Mouse (Mus musculus): Measurements from ENCODE around the gene Mroh7. TPM values are rescaled to one million over a fixed set of nuclear protein-coding genes. Genes with fewer than 3 reads are reported as not detected.

The Mroh7 gene
- total and polyA plus RNA-seq, 3 experiments: 0.29 to 1.2 (median 0.34) TPM

DNA sequence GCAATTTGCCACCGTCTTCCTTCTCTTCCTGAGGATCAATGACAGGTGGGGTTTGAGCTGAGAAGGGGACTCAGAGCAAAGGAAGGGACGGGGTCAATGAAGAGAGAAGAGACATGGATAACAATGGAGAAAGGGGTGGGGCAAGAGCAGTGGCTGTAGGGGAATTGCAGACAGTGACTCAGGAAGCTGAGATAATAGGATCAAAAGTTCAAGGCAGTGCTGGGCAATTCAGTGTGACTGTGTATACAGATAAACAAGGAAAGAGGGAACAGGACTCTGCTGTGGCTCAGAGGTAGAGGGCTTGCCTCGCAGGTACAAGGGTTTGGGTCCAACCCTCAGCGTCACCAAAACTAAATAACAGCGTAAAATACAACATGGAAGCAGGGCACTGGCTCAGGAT lies 22.8 kb downstream of the Mroh7 start:
- Histone ChIP-seq H3K9ac (ENCODE audit: low read depth, low read length) (no peak overlapping the region), H3K79me2 (replicated peaks; ENCODE audit: control insufficient read depth, insufficient read depth, low read length) (no peaks in the 10 kb centered on the region), H3K27ac (no peak overlapping the region), H3K27me3 (ENCODE audit: control insufficient read depth, insufficient read depth, low read length) (no peaks in the 10 kb centered on the region), H3K36me3 (ENCODE audit: control insufficient read depth, insufficient read depth, low read length) (no peaks in the 10 kb centered on the region), H3K4me3 (no peak overlapping the region), H3K4me1 (ENCODE audit: control insufficient read depth, insufficient read depth, low read length) (no peaks in the 10 kb centered on the region)
- 26% methylated on average over 5 of the region's 5 CpGs for WGBS
- DNase-seq: no peak
- TF ChIP-seq EP300 (IDR thresholded peaks at IDR 0.05; ENCODE audit: insufficient read depth, low read depth, low read length): no peak
- TF ChIP-seq POLR2A (IDR thresholded peaks at IDR 0.05; ENCODE audit: insufficient read depth, low read depth, low read length): no peak
- no peak for TF ChIP-seq CTCF (IDR thresholded peaks at IDR 0.05)
- intact Hi-C loops (cut with DNase I): loop anchor here (1.0 kb wide), 2 partner anchors 77 to 94 kb away; no protein-coding TSS in a partner anchor

DNA sequence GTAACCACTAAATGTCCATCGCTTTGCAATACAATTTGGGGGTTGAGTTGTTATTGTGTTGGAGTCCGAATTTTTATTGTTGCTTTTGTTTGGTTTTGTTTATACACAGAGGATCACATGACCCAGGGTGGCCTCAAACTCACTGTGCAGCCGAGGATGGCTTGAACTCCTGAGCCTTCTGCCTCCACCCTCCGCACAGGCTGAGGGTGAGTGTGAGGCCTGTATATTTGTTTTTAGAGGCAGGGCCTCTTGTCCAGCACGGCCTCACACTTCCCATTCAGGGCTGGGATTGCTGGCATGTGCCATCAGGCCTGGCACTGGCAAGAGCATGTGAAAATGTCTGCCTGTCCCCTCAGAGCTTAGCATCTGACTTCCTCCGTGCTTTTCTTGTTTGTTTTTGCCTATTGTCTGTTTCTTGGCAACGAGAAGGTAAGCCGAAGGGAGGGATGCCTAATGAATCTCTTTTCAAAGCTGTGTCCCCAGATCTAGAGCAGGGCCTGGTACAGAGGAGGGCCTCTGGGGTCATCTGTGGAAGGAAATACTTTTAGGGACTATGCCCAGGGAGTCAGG lies 25.5 kb downstream of the Mroh7 start:
- Histone ChIP-seq H3K9ac (ENCODE audit: low read depth, low read length) (no peak overlapping the region), H3K4me3 (no peak overlapping the region), H3K79me2 (replicated peaks; ENCODE audit: control insufficient read depth, insufficient read depth, low read length) (no peaks in the 10 kb centered on the region), H3K4me1 (ENCODE audit: control insufficient read depth, insufficient read depth, low read length) (no peaks in the 10 kb centered on the region), H3K27me3 (ENCODE audit: control insufficient read depth, insufficient read depth, low read length) (no peaks in the 10 kb centered on the region), H3K36me3 (ENCODE audit: control insufficient read depth, insufficient read depth, low read length) (no peaks in the 10 kb centered on the region), H3K27ac (no peak overlapping the region)
- no peak for DNase-seq
- intact Hi-C loops (cut with DNase I): no loop called here
- TF ChIP-seq POLR2A (IDR thresholded peaks at IDR 0.05; ENCODE audit: insufficient read depth, low read depth, low read length): no peak
- no peak for TF ChIP-seq CTCF (IDR thresholded peaks at IDR 0.05)
- 54% methylated on average over 8 of the region's 8 CpGs for WGBS

DNA sequence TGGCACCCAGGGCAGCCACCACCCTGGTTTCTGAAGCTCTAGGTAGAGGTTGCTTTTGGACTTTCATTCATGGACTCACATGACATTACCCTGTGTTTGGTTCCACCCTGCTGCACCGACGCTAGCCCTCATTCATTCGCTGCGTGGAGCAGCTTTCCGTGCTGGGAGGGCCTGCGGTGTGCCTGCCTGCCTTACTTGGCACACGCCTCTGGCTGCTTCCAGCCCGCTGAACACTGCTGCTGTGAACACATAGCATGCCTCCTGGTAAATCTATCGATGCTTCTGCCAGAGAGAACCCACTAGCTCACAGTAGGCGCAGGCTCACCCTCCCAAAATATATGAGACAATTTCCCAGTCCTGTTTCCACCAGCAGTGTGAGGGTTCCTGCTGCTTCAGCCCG lies 26.3 kb downstream of the Mroh7 start:
- WGBS: 41% methylated on average over 11 of the region's 11 CpGs

DNA sequence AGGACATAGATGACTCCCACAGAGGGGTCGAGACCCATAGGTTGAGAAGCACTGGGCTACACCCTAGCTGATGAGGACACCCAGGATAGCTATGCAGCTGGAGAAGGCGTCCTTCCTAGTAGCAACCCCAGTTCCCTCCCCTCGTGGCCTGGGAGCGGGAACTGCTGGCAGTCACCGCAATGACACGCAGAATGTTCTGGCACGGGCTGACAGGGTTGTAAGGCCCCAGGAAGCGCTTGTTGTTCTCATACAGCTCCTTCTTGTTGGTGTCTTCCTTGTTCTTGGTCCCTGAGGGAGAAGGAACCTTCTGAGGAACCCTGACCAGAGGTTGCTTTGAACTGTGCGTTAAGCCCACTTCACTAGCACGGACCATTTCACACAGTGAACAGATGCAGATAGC lies 26.8 kb downstream of the Mroh7 start:
- H3K9ac ChIP-seq (ENCODE audit: low read depth, low read length): no peak overlapping the region
- H3K27me3 ChIP-seq (ENCODE audit: control insufficient read depth, insufficient read depth, low read length): no peaks in the 10 kb centered on the region
- TF ChIP-seq CTCF (IDR thresholded peaks at IDR 0.05) (no peak), EP300 (IDR thresholded peaks at IDR 0.05; ENCODE audit: insufficient read depth, low read depth, low read length) (no peak), POLR2A (IDR thresholded peaks at IDR 0.05; ENCODE audit: insufficient read depth, low read depth, low read length) (no peak)
- 71% methylated on average over 10 of the region's 10 CpGs for WGBS
- no peaks in the 10 kb centered on the region for H3K4me1 ChIP-seq (ENCODE audit: control insufficient read depth, insufficient read depth, low read length)
- H3K79me2 ChIP-seq (replicated peaks; ENCODE audit: control insufficient read depth, insufficient read depth, low read length): no peaks in the 10 kb centered on the region
- intact Hi-C loops (cut with DNase I): no loop called here
- H3K27ac ChIP-seq: no peak overlapping the region
- no peak for DNase-seq
- no peak overlapping the region for H3K4me3 ChIP-seq
- no peaks in the 10 kb centered on the region for H3K36me3 ChIP-seq (ENCODE audit: control insufficient read depth, insufficient read depth, low read length)

More for the DNA sequence above, 26.3 kb downstream of the Mroh7 start:
- no peak overlapping the region for H3K4me3 ChIP-seq
- H3K9ac ChIP-seq (ENCODE audit: low read depth, low read length): no peak overlapping the region
- no peak overlapping the region for H3K27ac ChIP-seq
- no peak for DNase-seq
- H3K27me3 ChIP-seq (ENCODE audit: control insufficient read depth, insufficient read depth, low read length): no peaks in the 10 kb centered on the region
- TF ChIP-seq EP300 (IDR thresholded peaks at IDR 0.05; ENCODE audit: insufficient read depth, low read depth, low read length): no peak
- no peak for TF ChIP-seq POLR2A (IDR thresholded peaks at IDR 0.05; ENCODE audit: insufficient read depth, low read depth, low read length)
- no peak for TF ChIP-seq CTCF (IDR thresholded peaks at IDR 0.05)
- no peaks in the 10 kb centered on the region for H3K79me2 ChIP-seq (replicated peaks; ENCODE audit: control insufficient read depth, insufficient read depth, low read length)
- intact Hi-C loops (cut with DNase I): no loop called here
- no peaks in the 10 kb centered on the region for H3K4me1 ChIP-seq (ENCODE audit: control insufficient read depth, insufficient read depth, low read length)
- no peaks in the 10 kb centered on the region for H3K36me3 ChIP-seq (ENCODE audit: control insufficient read depth, insufficient read depth, low read length)

DNA sequence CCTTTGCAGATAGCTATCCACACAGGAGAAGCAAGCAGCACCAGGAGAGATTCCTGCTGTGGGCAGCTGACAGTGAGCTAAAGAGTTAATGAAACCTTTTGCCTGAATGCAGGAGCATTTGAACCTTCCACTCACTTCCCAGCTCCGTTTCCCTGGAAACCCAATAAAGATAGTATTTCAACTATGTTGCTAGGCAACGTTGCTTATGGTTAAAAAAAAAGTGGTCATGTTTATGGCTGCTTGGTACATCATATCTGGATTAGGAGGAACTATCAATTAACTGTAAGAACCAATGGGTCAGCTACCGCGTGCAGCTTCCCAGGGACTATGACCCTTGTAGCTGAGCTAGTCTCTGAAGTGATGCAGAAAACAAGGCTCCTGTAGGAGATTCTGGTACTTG lies 29.9 kb downstream of the Mroh7 start:
- no peak for DNase-seq
- WGBS: 45% methylated on average over 4 of the region's 4 CpGs
- Histone ChIP-seq H3K27ac (no peak overlapping the region), H3K4me1 (ENCODE audit: control insufficient read depth, insufficient read depth, low read length) (no peaks in the 10 kb centered on the region), H3K36me3 (ENCODE audit: control insufficient read depth, insufficient read depth, low read length) (no peaks in the 10 kb centered on the region), H3K27me3 (ENCODE audit: control insufficient read depth, insufficient read depth, low read length) (no peaks in the 10 kb centered on the region), H3K79me2 (replicated peaks; ENCODE audit: control insufficient read depth, insufficient read depth, low read length) (no peaks in the 10 kb centered on the region), H3K4me3 (no peak overlapping the region), H3K9ac (ENCODE audit: low read depth, low read length) (no peak overlapping the region)
- intact Hi-C loops (cut with DNase I): no loop called here
- TF ChIP-seq EP300 (IDR thresholded peaks at IDR 0.05; ENCODE audit: insufficient read depth, low read depth, low read length) (no peak), CTCF (IDR thresholded peaks at IDR 0.05) (no peak), POLR2A (IDR thresholded peaks at IDR 0.05; ENCODE audit: insufficient read depth, low read depth, low read length) (no peak)

DNA sequence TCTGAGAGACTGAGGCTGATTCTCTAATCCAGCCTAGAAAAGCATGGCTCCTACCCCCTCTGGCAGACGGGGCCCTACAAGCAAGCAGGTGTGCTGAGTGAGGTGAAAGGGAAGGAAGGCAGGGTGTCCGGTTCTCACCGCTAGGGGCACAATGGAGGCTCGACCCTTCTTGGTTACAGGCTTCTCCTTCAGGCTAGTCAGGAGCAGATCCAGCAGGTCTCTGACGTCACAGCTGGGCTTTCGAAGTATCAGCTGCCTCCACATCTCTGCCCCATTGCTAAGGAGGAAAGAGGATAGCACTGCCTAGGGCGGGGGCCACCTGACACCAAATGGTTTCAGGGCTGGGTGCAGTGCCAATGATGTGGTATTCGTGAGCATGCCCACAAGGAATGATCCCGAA lies 30.7 kb downstream of the Mroh7 start:
- intact Hi-C loops (cut with DNase I): no loop called here
- no peak overlapping the region for H3K4me3 ChIP-seq
- no peak for DNase-seq
- WGBS: 23% methylated on average over 9 of the region's 9 CpGs
- H3K27me3 ChIP-seq (ENCODE audit: control insufficient read depth, insufficient read depth, low read length): no peaks in the 10 kb centered on the region
- H3K4me1 ChIP-seq (ENCODE audit: control insufficient read depth, insufficient read depth, low read length): no peaks in the 10 kb centered on the region
- TF ChIP-seq POLR2A (IDR thresholded peaks at IDR 0.05; ENCODE audit: insufficient read depth, low read depth, low read length) (no peak), CTCF (IDR thresholded peaks at IDR 0.05) (peak; percentile 49)
- H3K79me2 ChIP-seq (replicated peaks; ENCODE audit: control insufficient read depth, insufficient read depth, low read length): no peaks in the 10 kb centered on the region
- no peaks in the 10 kb centered on the region for H3K36me3 ChIP-seq (ENCODE audit: control insufficient read depth, insufficient read depth, low read length)
- H3K27ac ChIP-seq: no peak overlapping the region
- no peak overlapping the region for H3K9ac ChIP-seq (ENCODE audit: low read depth, low read length)
